Mouse (Mus musculus): ENCODE results near the gene Rpl12. TPM values are rescaled to one million over a fixed set of nuclear protein-coding genes. Genes with fewer than 3 reads are reported as not detected.
A peak's percentile ranks its signal among the peaks of the same experiment; 100 is the strongest.

The Rpl12 gene
- 1,100 and 1,122 TPM in 2 replicates for polyA plus RNA-seq (2012; rRNA removed)

DNA sequence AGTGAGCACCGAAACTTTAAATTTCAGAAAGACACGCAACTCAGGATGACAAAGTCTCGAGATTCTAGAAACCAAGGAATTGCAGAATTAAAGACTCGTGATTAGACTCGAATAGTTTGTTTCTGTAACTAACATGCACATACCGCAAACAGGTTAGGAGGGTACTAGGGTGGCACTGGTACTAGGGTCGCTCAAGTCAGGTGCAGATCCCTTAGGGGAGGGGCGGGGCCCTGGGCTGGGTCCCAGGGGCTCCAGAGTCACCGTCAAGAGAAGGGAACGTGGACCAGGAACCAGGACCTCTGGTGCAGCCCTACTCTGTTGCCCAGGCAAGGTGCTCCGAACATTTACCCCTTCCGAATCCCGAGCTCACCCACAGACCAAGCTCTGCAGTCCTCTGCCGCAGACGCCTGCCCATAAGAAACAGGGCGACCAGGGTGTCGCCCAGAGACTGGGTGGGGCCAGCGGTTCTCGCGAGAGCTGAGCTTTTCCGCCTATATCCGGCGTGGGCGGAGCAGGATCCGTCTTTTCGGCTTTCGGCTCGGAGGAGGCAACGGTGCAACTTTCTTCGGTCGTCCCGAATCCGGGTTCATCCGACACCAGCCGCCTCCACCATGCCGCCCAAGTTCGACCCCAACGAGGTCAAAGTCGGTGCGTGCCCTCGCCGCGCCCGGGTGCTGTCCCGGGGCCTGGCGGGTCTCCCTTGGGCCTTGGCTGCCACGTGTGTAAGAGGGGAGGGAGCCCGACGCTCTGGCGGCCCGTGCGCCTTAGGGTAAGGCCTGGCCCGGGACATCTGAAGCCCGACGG, at the start of gene Rpl12, which contains the start of gene Lrsam1:
Rpl12 (plus strand) TSS at position 368 of the 804 bp plus-strand sequence.
Lrsam1 (minus strand) TSS at position 423 of the 804 bp plus-strand sequence.
- peak; percentile 94 for DNase-seq (ENCODE audit: low spot score)

DNA sequence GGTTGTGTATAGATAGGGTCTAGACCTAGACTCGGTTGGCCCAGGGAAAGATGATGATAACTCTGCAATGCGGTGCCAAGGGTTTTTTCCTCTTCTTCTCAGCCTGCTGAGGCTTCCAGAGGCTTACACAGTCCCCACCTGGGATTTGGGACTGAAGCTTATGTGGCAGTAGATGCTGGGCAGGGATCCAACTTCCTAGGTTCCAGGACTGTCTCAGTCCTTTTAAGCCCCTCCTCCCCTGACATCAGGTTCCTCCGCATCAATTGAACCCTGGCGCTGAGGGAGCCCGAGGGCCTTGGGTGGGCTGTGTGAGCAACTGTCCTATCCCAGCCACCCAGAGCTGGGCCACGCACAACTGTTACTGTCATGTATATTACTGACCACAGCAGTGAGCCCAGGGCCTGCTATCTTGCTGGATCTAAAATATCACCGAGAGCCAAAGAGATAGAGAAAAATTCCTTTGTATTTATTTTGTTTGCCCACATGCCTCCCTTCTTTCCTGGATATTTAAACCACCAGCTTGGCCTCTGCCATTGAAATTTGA, 49.6 kb upstream of the Rpl12 start:
- DNase-seq (ENCODE audit: low spot score) = no peak

GRCm38 (mm10) chr2:32912210-32912804, 49.1 kb upstream of the Rpl12 start:
- DNase-seq (ENCODE audit: low spot score) = peak; percentile 69

- DNase-seq (ENCODE audit: low spot score) = no peak
These were observed 47.0 kb upstream of the Rpl12 start for GRCm38 (mm10) chr2:32914362-32914761.

DNA sequence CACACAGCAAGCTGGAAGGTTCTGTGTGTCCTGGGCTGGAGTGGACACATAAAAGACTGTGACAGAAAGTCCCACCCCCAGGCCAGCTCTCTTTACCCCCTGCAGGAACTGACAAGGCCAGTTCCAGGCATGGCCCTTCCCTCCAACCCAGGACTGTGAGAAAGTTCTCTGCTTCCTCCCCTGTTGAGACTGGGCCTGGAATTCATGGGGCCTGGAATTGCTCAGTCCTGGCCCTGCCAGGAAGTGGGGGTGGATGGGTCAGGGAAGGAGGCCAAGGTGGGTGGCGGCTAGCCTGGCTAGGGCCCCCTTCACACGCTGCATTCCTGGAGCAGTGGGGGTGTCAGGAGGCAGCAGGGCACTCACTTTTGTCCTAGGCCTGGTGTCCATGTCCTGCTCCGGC, 46.5 kb upstream of the Rpl12 start:
- DNase-seq (ENCODE audit: low spot score) = no peak

- DNase-seq (ENCODE audit: low spot score) = no peak
These were observed 43.8 kb upstream of the Rpl12 start for GRCm38 (mm10) chr2:32917526-32917925.

DNA sequence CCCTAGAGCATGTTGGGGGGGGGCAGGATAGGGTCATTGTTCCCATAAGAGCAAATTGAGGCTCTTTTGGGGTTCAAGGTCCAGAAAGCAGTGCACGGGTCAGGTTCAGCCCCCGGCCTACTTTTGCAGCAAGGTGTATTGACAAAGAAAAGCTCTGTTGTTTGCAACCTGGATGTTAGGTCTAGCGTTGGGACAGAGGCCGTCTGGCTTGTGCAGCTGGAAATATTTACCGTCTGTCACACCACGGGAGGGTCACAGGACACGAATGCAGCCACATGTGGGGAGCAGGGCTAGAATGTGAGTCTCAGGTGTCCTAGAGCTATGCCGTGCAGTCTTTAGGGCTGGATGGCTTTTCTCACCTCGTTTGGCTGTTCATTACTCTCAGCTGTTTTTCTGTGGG, 43.0 kb upstream of the Rpl12 start:
- DNase-seq (ENCODE audit: low spot score) = no peak

DNA sequence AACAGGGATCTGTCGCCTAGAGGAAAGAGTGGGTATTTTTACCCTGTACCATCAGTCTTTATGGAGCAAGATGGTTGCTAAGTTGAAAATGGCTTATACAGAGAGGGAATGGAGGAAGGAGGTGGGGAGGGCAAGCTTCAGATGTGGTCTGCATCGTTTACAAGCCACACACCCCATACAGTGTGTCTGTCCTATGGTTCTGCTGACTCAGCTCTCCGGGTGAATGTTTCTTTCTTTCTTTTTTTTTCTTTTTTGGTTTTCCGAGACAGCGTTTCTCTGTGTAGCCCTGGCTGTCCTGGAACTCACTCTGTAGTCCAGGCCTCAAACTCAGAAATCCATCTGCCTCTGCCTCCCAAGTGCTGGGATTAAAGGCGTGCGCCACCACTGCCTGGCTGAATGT, 40.1 kb upstream of the Rpl12 start:
- DNase-seq (ENCODE audit: low spot score) = no peak

DNA sequence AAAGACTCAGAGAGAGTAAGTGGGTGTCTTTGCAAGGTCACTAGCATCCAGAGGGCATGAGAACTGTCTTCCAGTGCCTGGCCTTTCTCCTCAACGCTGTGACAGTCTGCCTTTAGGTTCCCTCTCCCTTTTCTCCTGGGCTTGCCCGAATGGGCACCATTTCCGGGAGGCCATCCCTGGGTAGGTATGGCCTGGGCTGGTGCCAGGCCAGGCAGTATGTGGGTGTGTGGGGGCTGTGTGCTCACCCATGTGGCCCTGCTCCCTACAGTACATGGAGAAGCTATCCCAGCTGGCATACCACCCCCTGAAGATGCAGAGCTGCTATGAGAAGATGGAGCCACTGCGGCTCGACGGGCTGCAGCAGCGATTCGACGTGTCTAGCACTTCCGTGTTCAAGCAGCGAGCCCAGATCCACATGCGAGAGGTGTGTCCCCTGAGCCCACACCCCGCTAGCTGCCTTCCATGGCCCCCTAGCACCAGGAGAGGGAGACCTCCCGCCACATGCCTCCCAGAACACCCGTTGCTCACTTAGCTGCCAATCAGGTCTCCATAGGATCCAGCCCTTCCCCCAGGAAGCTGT, 39.5 kb upstream of the Rpl12 start:
- no peak for DNase-seq (ENCODE audit: low spot score)

- DNase-seq (ENCODE audit: low spot score) = no peak
These were observed 38.8 kb upstream of the Rpl12 start for GRCm38 (mm10) chr2:32922564-32922963.

GRCm38 (mm10) chr2:32923551-32924250, 37.7 kb upstream of the Rpl12 start:
- no peak for DNase-seq (ENCODE audit: low spot score)

GRCm38 (mm10) chr2:32924306-32924844, 37.0 kb upstream of the Rpl12 start:
- no peak for DNase-seq (ENCODE audit: low spot score)

DNA sequence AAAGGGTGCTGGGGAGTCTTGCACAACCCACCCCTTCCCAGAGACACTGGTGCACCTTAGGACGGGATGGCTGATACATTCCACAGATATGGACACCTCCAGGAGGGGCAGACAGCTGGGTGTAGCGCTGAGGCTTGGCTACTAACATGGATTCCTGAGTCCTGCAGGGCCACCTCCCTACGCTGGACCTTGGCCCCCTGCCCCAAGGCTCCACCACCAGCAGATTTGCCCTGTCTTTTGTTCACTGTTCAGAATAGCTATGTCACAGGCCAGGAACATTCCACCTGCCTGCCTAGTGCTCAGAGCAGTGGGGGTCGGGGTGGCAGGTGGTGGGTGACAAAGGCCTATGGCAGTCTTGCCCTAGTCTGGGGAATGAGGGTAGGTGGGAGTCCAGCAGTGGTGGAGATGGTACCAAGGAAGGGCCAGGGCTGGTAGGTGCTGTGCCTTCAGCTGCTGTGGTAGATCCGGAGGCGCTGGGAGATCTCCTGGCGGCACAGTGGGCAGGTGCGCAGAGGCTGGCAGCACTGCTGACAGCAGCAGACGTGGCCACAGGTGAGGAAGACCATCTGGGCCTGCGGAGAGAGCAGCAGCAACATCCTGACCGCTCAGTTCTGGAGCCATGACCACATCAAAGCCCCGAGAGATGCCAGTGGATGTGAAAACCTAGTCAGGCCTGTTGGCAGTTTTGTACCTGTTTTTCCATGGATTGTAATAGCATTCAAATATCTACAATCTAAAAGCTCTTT, 34.9 kb upstream of the Rpl12 start:
- DNase-seq (ENCODE audit: low spot score) = no peak

- no peak for DNase-seq (ENCODE audit: low spot score)
These were observed 33.6 kb upstream of the Rpl12 start for GRCm38 (mm10) chr2:32927624-32928234.

DNA sequence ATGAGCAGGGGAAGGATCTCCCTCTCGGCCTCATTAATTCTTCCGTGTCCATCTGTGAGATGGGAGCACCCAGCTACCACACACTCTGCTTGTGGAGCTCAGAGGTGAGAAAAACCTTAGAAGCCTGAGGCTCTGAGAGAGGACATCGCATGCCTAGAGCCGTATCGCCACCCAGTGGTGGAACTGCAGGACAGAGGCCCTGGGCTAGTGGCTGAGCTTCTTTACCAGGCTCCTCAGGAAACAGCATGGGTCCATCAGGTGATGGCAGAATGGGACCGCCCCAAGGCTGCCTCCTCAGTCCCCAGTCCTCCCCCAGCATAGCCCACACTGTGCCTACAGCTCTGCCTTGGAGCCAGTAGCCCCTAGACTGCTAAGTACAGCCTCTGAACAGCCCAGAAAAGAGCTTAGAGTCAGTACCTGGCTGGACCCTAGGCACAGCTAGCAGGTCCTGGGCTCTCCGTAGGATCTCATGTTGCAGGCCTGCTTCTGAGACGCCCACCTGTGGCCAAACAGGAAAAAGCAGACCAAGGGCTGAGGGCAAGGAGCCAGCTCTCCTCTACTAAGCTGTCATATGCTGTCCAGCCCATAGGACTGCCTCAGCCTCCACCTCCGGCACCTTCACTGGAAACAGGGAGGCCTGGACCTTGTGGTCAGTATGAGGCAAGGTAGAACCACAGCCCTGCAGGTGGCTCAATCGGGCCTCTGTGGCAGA, 33.0 kb upstream of the Rpl12 start:
- DNase-seq (ENCODE audit: low spot score) = no peak

- DNase-seq (ENCODE audit: low spot score) = no peak
These were observed 32.2 kb upstream of the Rpl12 start for GRCm38 (mm10) chr2:32928947-32929829.

- no peak for DNase-seq (ENCODE audit: low spot score)
These were observed 29.6 kb upstream of the Rpl12 start for GRCm38 (mm10) chr2:32931730-32932129.

DNA sequence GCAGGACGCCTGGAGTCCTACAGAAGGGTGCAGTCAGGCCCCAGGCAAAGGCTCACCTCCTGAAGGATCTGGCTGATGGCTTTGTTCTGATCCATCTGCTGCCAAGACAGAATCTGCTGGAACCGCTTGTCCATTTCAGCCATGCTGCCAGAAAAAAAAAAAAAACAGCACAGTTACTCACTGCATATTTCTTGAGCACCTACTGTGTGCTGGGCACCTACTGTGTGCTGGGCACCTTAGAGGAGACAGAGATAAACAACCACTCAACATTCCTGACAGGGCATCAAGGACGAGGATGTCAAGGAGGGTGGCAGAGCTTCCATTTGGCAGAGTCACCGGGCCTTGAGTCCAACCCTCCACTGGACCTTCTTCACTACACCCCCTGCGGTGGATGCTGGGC, 22.6 kb upstream of the Rpl12 start:
- no peak for DNase-seq (ENCODE audit: low spot score)

GRCm38 (mm10) chr2:32939418-32939817, 21.9 kb upstream of the Rpl12 start:
- no peak for DNase-seq (ENCODE audit: low spot score)
